Mouse (Mus musculus): ENCODE data around the gene Ndufa7.
"Not testable (repeated sequence)": the region's sequence is repeated elsewhere in the genome, so short reads cannot be mapped to it uniquely, and the experiment has no call there.

Gene Ndufa7

GRCm38 (mm10) chr17:33865330-33866030 is 41.1 kb downstream of the Ndufa7 start:
- no peak for ATAC-seq (ENCODE audit: insufficient number of reproducible peaks, low FRiP score, low TSS enrichment)

GRCm38 (mm10) chr17:33873537-33873936 is 49.2 kb downstream of the Ndufa7 start, which contains the start of gene Gm7029:
TSS of gene Gm7029 (plus strand) at chr17:33873837.
- not testable (repeated sequence) for ATAC-seq (ENCODE audit: insufficient number of reproducible peaks, low FRiP score, low TSS enrichment)

- ATAC-seq (ENCODE audit: insufficient number of reproducible peaks, low FRiP score, low TSS enrichment), result no peak
These were observed 50.0 kb downstream of the Ndufa7 start for GRCm38 (mm10) chr17:33874411-33874810.

- ATAC-seq (ENCODE audit: insufficient number of reproducible peaks, low FRiP score, low TSS enrichment), result not testable (repeated sequence)
These were observed 51.4 kb downstream of the Ndufa7 start for GRCm38 (mm10) chr17:33875797-33876196.

GRCm38 (mm10) chr17:33884320-33884719 is 59.9 kb downstream of the Ndufa7 start:
- ATAC-seq (ENCODE audit: insufficient number of reproducible peaks, low FRiP score, low TSS enrichment), result not testable (repeated sequence)

- ATAC-seq (ENCODE audit: insufficient number of reproducible peaks, low FRiP score, low TSS enrichment), result not testable (repeated sequence)
These were observed 63.4 kb downstream of the Ndufa7 start for GRCm38 (mm10) chr17:33887802-33888201.
